Mouse (Mus musculus) testis, adult 10 weeks (tissue): ENCODE measurements around the gene Olfr1167. TPM values are rescaled to one million over a fixed set of nuclear protein-coding genes. Genes with fewer than 3 reads are reported as not detected.

Source experiments
- polyA plus RNA-seq: library from polyadenylated mRNA; stranded (reverse); fragments of 350-450 nt; fragmentation: Illumina TruSeq; extraction: RNeasy Lipid Tissue Mini Kit (QIAGEN cat#74804); gene quantifications from one replicate; pipeline ENCODE4 v1.2.3, GENCODE M21; 2014; ENCODE audit warnings: low read depth, low replicate concordance

Olfr1167 gene
- polyA plus RNA-seq: not detected

GRCm38 (mm10) chr2:88155093-88155492, at the start of gene Olfr1167:
Gene Olfr1167 (minus strand): TSS chr2:88155193.

GRCm38 (mm10) chr2:88181580-88181979, 26.6 kb upstream of the Olfr1167 start, which contains the start of gene Olfr1168:
Gene Olfr1168 (plus strand): TSS chr2:88181880.

GRCm38 (mm10) chr2:88128172-88128571, 26.8 kb downstream of the Olfr1167 start, which contains the start of gene Olfr1166:
Gene Olfr1166 (minus strand): TSS chr2:88128272.

Other genes with a start within 250 kb of the Olfr1167 start
- not detected for gene Olfr1155, start 210.1 kb downstream of the Olfr1167 start, polyA plus RNA-seq
- gene Olfr1156, start 202.1 kb downstream of the Olfr1167 start, polyA plus RNA-seq: not detected
- not detected for gene Olfr1157, start 186.9 kb downstream of the Olfr1167 start, polyA plus RNA-seq
- not detected for gene Olfr74, start 180.5 kb downstream of the Olfr1167 start, polyA plus RNA-seq
- gene Olfr1158, start 165.1 kb downstream of the Olfr1167 start, polyA plus RNA-seq: not detected
- not detected for gene Olfr1160, start 146.9 kb downstream of the Olfr1167 start, polyA plus RNA-seq
- gene Olfr1161, start 132.4 kb downstream of the Olfr1167 start, polyA plus RNA-seq: not detected
- not detected for gene Olfr73, start 117.5 kb downstream of the Olfr1167 start, polyA plus RNA-seq
- not detected for gene Olfr1162, start 104.1 kb downstream of the Olfr1167 start, polyA plus RNA-seq
- gene Olfr1163, start 83.4 kb downstream of the Olfr1167 start, polyA plus RNA-seq: not detected
- not detected for gene Olfr1164, start 61.2 kb downstream of the Olfr1167 start, polyA plus RNA-seq
- gene Olfr1166, start 26.9 kb downstream of the Olfr1167 start, polyA plus RNA-seq: not detected
- gene Olfr1168, start 26.7 kb upstream of the Olfr1167 start, polyA plus RNA-seq: not detected
- gene Olfr1170, start 73.1 kb upstream of the Olfr1167 start, polyA plus RNA-seq: not detected
- gene Olfr1173, start 124.7 kb upstream of the Olfr1167 start, polyA plus RNA-seq: not detected
- not detected for gene Olfr1174-ps, start 159.9 kb upstream of the Olfr1167 start, polyA plus RNA-seq
- gene Olfr1175-ps, start 172.0 kb upstream of the Olfr1167 start, polyA plus RNA-seq: not detected
- gene Olfr1176, start 181.5 kb upstream of the Olfr1167 start, polyA plus RNA-seq: not detected
- not detected for gene Olfr1177-ps, start 191.3 kb upstream of the Olfr1167 start, polyA plus RNA-seq
- not detected for gene Olfr1178, start 231.9 kb upstream of the Olfr1167 start, polyA plus RNA-seq